Mouse (Mus musculus): ENCODE data around the gene Actrt3.

Actrt3 gene

GRCm38 (mm10) chr3:30599711-30600545 lies at the start of gene Actrt3:
Actrt3 (minus strand) TSS chr3:30599939.
- DNase-seq (ENCODE audit: low read depth, low spot score) = peak; percentile 53

DNA sequence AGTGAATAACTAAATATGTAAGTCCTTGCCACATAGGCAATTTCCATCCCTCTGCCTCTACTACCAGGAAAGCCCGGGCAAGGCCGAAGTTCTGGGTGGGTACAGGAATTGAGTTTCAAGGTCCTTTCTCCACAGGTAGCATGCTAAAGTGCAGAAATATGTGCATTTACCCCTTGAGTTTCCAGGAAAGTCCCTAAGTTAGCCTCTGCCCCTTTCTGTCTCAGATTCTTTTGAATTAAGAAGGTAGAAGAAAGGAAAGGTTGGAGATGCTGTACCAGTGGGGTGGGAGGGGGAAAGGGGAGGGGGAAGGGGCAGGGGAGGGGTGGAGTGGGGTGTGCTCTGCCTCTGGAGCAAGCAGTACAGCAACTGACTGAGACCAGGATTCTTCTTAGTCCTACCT lies 48.7 kb upstream of the Actrt3 start:
- no peak for DNase-seq (ENCODE audit: low read depth, low spot score)

- DNase-seq (ENCODE audit: low read depth, low spot score) = no peak
Observed at GRCm38 (mm10) chr3:30647440-30648090, 47.8 kb upstream of the Actrt3 start, which contains the start of gene Lrrc34. Lrrc34 (minus strand) TSS chr3:30647869.

DNA sequence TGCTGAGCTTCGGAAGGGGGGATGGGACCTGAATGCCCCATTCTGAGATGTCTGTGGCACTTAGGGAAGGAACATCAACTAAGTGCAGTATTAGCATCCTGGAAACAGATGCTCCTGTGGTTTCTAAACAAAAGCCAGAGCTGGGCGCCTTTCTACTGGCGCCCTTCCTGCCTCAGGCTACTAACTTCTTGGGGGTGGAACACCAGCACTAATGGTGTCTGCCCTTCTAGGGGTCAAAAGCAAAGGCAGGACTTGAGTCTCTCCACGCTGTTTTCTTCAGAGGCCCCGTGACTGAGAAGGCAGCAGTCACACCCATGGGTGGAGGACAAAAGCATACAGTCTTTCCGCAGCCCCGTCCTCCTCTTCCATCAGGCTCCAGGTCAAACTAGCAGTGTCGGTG lies 47.0 kb upstream of the Actrt3 start:
- no peak for DNase-seq (ENCODE audit: low read depth, low spot score)

- no peak for DNase-seq (ENCODE audit: low read depth, low spot score)
Observed at GRCm38 (mm10) chr3:30644207-30644606, 44.5 kb upstream of the Actrt3 start, which contains the start of gene Lrriq4. Lrriq4 (plus strand) TSS chr3:30644507.

GRCm38 (mm10) chr3:30635629-30636028 lies 35.9 kb upstream of the Actrt3 start:
- no peak for DNase-seq (ENCODE audit: low read depth, low spot score)

DNA sequence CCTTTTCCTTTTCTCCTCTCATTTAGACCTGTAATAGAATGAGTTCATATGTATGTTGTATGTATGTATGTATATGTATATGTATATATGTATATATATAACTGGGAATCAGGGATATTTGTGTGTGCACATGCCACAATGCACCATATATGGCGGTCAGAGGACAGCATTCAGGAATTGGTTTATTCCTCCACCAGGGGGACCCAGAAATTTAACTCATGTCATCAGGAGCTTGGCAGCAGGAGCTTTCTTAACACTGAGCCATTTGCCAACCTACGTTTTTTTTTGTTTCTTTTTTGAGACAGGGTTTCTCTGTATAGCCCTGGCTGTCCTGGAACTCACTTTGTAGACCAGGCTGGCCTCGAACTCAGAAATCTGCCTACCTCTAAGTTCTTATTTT lies 33.9 kb upstream of the Actrt3 start:
- DNase-seq (ENCODE audit: low read depth, low spot score) = no peak

DNA sequence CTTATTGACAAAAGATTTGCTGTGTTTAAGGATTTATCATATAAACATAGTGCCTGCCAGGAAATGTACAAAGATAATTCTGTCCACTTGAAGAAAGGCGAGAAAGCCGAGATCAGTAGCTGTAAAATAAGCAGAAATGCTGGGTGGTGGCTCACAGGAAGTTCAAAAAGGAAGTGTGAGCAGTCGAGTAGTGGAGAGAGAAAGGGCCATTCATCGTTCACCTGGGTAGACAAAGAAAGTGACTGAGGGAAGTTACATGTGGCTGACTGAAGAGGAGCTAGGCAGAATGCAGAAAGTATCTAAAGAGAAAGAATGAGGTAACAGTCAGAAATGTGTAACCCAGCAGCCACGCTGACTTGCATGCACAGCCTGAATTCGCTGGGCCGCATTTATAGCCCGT lies 20.4 kb upstream of the Actrt3 start:
- DNase-seq (ENCODE audit: low read depth, low spot score) = no peak

DNA sequence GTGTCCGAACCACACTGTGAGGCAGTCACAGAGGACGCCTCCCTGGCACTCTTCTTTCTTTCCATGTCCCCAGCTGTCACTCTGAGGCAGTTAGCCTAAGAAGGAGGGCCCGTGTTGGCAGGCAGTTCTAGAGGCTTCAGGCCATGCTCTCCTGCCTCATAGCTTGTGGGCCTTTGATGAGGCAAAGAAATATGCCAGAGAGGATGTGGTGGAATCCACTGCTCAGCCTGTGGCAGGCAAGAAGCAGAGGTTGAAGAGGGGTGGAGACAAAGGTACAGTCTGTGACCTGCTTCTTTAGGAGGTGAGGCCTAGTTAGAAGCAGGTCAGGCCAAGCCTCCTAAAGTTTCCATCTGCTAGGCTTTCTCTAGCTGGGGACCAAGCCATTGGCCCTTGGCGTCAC lies 11.2 kb upstream of the Actrt3 start:
- peak; percentile 70 for DNase-seq (ENCODE audit: low read depth, low spot score)

GRCm38 (mm10) chr3:30608999-30609398 lies 9.3 kb upstream of the Actrt3 start:
- DNase-seq (ENCODE audit: low read depth, low spot score) = no peak

DNA sequence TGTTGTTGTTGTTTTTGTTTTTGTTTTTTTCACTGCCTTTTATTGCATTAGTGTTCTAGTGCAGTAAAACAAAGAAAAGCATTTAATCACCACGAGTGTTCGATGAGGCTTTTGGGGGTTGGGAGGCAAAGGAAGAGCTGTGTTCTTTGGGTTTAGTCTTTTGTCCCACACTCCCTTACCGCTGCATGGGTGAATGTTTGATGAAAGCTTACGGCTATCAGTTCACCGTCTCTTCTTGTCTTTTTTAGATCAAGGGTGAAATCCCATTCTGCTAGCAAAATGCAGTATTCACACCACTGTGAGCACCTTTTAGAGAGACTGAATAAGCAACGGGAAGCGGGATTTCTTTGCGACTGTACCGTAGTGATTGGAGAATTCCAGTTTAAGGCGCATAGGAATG lies 3.5 kb upstream of the Actrt3 start:
- DNase-seq (ENCODE audit: low read depth, low spot score) = no peak

GRCm38 (mm10) chr3:30602740-30603098 lies 3.0 kb upstream of the Actrt3 start:
- DNase-seq (ENCODE audit: low read depth, low spot score) = peak; percentile 88

GRCm38 (mm10) chr3:30602065-30602739 lies 2.5 kb upstream of the Actrt3 start, which contains the start of gene Mynn:
Mynn (plus strand) TSS chr3:30602065.
- DNase-seq (ENCODE audit: low read depth, low spot score) = peak; percentile 97

GRCm38 (mm10) chr3:30601610-30602064 lies 1.9 kb upstream of the Actrt3 start:
- DNase-seq (ENCODE audit: low read depth, low spot score) = no peak

DNA sequence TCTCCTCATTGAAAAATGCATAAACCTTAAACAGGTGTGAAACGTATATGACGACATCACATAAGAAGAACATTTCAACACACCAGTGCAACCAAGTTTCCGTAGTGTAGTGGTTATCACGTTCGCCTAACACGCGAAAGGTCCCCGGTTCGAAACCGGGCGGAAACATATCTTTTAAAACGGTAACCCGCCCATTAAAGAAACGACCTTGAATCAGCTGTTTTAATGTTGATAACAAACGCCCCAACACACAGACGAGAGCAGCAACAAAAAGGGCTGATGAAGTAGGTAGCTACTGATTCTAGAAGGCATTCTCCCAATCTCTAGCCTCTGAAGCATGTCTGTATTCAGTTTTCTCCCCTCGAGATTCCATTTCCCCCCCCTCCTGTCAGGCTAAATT lies 1.4 kb upstream of the Actrt3 start:
- peak; percentile 94 for DNase-seq (ENCODE audit: low read depth, low spot score)

DNA sequence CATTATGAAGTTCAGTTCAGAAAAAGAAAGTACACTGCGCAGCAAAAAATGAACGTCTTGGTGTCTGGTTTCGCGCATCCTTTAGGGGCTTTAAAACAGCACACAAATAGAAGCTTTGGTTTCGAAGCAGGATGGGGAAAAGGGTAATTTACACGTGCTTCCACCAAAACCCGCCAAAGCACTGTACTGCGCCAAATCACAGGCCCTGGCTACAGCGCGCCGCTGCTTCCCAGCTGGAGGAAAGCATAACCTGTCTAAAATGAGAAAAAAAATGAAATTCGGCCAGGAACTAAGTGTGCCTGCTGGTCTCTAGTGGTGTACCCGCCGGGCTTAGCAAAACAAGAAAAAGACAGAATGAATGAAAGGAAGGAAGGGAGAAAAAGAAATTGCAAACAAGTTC lies 978 bp upstream of the Actrt3 start:
- DNase-seq (ENCODE audit: low read depth, low spot score) = peak; percentile 70

- no peak for DNase-seq (ENCODE audit: low read depth, low spot score)
Observed at GRCm38 (mm10) chr3:30597271-30597670, 2.5 kb downstream of the Actrt3 start.

GRCm38 (mm10) chr3:30595111-30595832 lies 4.5 kb downstream of the Actrt3 start:
- peak; percentile 31 for DNase-seq (ENCODE audit: low read depth, low spot score)

DNA sequence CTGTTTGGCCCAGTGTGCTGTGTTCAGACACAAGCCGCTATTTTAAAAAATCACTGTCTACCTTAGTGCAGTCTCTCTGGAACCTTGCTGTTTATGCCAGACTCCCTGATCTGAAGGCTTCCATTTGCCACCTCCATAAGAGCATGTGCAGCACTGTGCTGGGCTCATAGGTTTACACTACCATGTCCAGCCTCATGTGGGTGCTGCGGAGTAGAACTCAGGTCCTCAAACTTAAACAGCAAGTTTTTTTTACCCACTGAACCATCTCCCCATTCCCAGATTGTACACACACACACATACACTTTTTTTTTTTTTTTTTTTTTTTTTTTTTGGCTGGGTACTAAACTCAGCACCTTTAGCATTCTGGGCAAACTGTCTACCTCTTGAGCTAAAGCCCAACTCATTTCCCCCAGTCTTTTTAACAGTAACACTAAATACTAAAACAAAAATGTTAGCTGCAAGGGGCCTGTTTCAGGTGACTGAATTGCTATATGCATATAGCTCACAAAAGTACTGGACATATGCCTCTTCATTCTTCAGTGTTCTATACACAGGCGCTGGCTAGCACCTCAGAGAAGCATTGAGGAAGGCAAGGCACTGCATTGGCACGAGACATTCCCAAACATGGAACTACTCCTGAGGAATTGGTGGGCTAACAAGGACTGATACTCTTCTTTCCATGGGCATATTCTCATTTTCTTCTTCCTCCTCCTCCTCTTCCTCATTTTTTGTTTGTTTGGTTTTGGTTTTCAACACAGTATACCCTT lies 5.8 kb downstream of the Actrt3 start:
- DNase-seq (ENCODE audit: low read depth, low spot score) = peak; percentile 62

DNA sequence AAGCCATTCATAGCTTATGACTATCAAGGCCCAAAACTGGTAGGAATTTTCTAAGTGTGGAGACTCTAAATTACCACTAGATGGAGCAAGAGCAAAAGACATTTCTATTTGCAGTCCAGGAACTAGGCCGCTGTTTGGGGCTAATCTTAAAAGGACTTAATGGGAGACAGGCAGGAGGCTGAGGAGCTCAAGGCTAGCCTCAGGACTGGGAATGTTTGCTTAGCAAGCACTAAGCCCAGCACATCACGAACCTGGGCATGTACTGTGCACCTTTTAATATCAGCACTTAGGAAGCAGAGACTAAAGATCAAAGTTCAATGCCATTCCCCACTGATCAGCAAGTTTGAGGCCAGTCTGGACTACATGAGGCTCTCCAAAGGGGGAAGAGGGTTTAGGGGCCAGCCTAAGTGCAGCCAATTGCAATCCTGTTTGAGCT lies 7.3 kb downstream of the Actrt3 start:
- peak; percentile 70 for DNase-seq (ENCODE audit: low read depth, low spot score)

GRCm38 (mm10) chr3:30588865-30589264 lies 10.9 kb downstream of the Actrt3 start:
- no peak for DNase-seq (ENCODE audit: low read depth, low spot score)
